Mouse (Mus musculus) heart, embryonic 15.5 days (tissue): ENCODE results near the gene Ace2. TPM values are rescaled to one million over a fixed set of nuclear protein-coding genes. Genes with fewer than 3 reads are reported as not detected.

Experiments used
- ATAC-seq: fragments of 200-750 bp; cut with Nextera tagmentation; replicated peaks from 2 replicates; pipeline ENCODE4 v1.8.0; 2017; ENCODE audit warnings: low read depth, moderate TSS enrichment; ENCODE audit not compliant: insufficient number of reproducible peaks, insufficient read depth, low FRiP score
- H3K27ac ChIP-seq: fragments of 300-500 bp; sonication (generic); 2 replicates; pipeline ENCODE4 v1.5.1; 2015; ENCODE audit warnings: mild to moderate bottlenecking, inconsistent platforms
- H3K27me3 ChIP-seq: fragments of 300-500 bp; sonication (generic); 2 replicates; pipeline ENCODE4 v1.6.1; 2015; ENCODE audit warnings: inconsistent platforms
- H3K36me3 ChIP-seq: fragments of 300-500 bp; sonication (generic); 2 replicates; pipeline ENCODE4 v1.6.1; 2015; ENCODE audit warnings: mild to moderate bottlenecking, inconsistent platforms
- H3K4me1 ChIP-seq: fragments of 300-500 bp; sonication (generic); replicated peaks from 2 replicates; pipeline ENCODE4 v1.6.1; 2015; ENCODE audit warnings: inconsistent platforms
- H3K4me2 ChIP-seq: fragments of 300-500 bp; sonication (generic); 2 replicates; pipeline ENCODE4 v1.6.1; 2015; ENCODE audit warnings: inconsistent platforms, mild to moderate bottlenecking, moderate library complexity
- H3K4me3 ChIP-seq: fragments of 300-500 bp; sonication (generic); 2 replicates; pipeline ENCODE4 v1.5.1; 2015; ENCODE audit warnings: mild to moderate bottlenecking, inconsistent platforms
- H3K9ac ChIP-seq: fragments of 300-500 bp; sonication (generic); 2 replicates; pipeline ENCODE4 v1.6.1; 2015; ENCODE audit warnings: mild to moderate bottlenecking, inconsistent platforms
- H3K9me3 ChIP-seq: fragments of 300-500 bp; sonication (generic); replicated peaks from 2 replicates; pipeline ENCODE4 v1.6.1; 2016; ENCODE audit warnings: inconsistent platforms
- WGBS: fragments of 180-500 bp; shearing (Covaris S2); methylation state at CpG from one replicate; pipeline ENCODE4 v1.1.7; 2015; ENCODE audit warnings: mixed read lengths; 5-methylcytosine and 5-hydroxymethylcytosine counted together
- polyA plus RNA-seq: library from polyadenylated mRNA; unstranded; fragments of >200 nt; fragmentation: Nextera tagmentation; extraction: Ambion mirVana; gene quantifications from 2 replicates; pipeline ENCODE4 v1.2.1, GENCODE M21; 2015

Ace2 gene
- polyA plus RNA-seq, 1 experiment from 2014 or later: 1.1 TPM

DNA sequence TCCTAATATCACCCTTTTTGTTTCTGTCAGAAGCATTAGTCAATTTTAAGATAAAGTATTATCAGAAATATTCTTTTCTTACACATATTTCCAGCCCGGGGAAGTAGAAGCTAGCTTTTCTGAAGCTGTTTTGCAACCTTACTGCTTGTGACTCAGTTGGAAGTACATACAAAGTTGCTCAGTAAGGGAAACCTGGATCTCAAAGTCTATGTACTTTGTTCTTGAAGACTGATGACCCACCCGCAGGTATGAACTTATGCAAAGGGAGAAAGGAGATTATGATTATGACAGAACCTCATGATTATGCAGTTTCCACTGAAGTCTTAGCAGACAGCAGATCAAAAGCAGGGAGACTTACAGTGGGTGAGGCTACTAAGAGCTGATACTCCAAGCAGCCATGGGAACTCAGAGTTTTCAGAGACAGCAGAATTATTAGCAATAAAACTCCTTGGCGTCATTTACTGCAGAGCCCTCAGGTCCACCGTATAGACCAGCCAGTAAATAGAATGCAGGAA is 3.8 kb upstream of the Ace2 start:
- no peak overlapping the region for H3K4me2 ChIP-seq
- no peaks in the 10 kb centered on the region for H3K27me3 ChIP-seq
- H3K9ac ChIP-seq: no peak overlapping the region
- no peaks in the 10 kb centered on the region for H3K9me3 ChIP-seq
- H3K27ac ChIP-seq: no peak overlapping the region
- H3K4me3 ChIP-seq: no peak overlapping the region
- H3K4me1 ChIP-seq: no peaks in the 10 kb centered on the region
- 77% methylated on average over 4 of the region's 4 CpGs for WGBS
- no peaks in the 10 kb centered on the region for H3K36me3 ChIP-seq
- ATAC-seq: no peak

- H3K27ac ChIP-seq: no peak overlapping the region
- no peaks in the 10 kb centered on the region for H3K9me3 ChIP-seq
- H3K4me1 ChIP-seq: no peaks in the 10 kb centered on the region
- H3K9ac ChIP-seq: no peak overlapping the region
- no peak overlapping the region for H3K4me3 ChIP-seq
- no peaks in the 10 kb centered on the region for H3K36me3 ChIP-seq
- no peaks in the 10 kb centered on the region for H3K27me3 ChIP-seq
- H3K4me2 ChIP-seq: no peak overlapping the region
- 49% methylated on average over 6 of the region's 6 CpGs for WGBS
- no peak for ATAC-seq
Observed at GRCm38 (mm10) chrX:164145463-164146250, 6.5 kb downstream of the Ace2 start.

DNA sequence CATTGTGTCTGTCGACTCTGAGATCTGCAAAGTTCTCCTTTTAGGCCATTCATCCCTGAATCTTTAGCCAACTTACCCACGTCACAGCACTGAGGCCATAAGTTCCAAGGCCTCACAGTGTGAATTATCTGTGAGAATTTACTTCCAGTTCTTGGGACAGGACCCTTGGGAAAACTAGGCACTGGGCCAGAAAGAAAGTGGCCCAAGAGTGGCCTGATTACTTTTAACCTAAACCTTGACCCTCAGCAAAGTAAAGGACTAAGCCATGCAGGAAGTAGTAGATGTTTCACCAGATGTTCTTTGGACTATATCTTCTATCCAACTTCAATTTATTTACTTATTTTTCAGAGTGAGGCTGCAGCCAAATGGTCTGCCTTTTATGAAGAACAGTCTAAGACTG is 13.6 kb downstream of the Ace2 start:
- ATAC-seq: no peak
- 68% methylated on average over 2 of the region's 2 CpGs for WGBS

GRCm38 (mm10) chrX:164153606-164154005 is 14.5 kb downstream of the Ace2 start:
- Histone ChIP-seq H3K27ac (no peak overlapping the region), H3K27me3 (no peaks in the 10 kb centered on the region)

More for the DNA sequence above, 13.6 kb downstream of the Ace2 start:
- no peak overlapping the region for H3K9ac ChIP-seq
- no peak overlapping the region for H3K4me2 ChIP-seq
- H3K36me3 ChIP-seq: no peaks in the 10 kb centered on the region
- no peak overlapping the region for H3K27ac ChIP-seq
- H3K4me1 ChIP-seq: no peaks in the 10 kb centered on the region
- H3K9me3 ChIP-seq: no peaks in the 10 kb centered on the region
- H3K4me3 ChIP-seq: no peak overlapping the region
- no peaks in the 10 kb centered on the region for H3K27me3 ChIP-seq

DNA sequence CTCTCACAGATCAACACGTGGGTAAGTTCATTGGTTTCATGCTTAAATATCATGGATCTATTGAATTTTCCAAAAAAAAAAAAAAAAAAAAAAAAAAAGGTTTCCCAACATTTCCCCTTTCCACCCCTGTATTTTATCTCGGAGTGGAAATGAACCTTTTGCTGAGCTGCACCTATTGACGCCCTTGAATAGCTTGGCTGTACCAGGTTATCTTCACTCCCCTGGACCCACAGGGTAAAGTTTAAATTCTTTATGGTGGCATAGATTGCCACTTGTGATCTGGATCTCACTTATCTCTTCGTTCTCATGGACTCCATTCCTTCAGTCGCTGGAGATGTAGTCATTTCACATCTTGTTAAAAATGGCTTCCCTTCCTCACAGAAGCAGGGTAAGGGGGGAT is 15.5 kb downstream of the Ace2 start:
- Histone ChIP-seq H3K4me1 (no peaks in the 10 kb centered on the region), H3K4me2 (no peak overlapping the region), H3K27ac (no peak overlapping the region), H3K27me3 (no peaks in the 10 kb centered on the region), H3K9me3 (no peaks in the 10 kb centered on the region), H3K9ac (no peak overlapping the region), H3K36me3 (no peaks in the 10 kb centered on the region), H3K4me3 (no peak overlapping the region)
- 77% methylated on average over 5 of the region's 5 CpGs for WGBS
- ATAC-seq: no peak

More at GRCm38 (mm10) chrX:164153606-164154005, 14.5 kb downstream of the Ace2 start:
- no peak overlapping the region for H3K4me2 ChIP-seq
- H3K9ac ChIP-seq: no peak overlapping the region
- no peak for ATAC-seq
- H3K4me1 ChIP-seq: no peaks in the 10 kb centered on the region
- no peaks in the 10 kb centered on the region for H3K36me3 ChIP-seq
- H3K9me3 ChIP-seq: no peaks in the 10 kb centered on the region
- H3K4me3 ChIP-seq: no peak overlapping the region

- Histone ChIP-seq H3K4me1 (no peaks in the 10 kb centered on the region), H3K4me3 (no peak overlapping the region), H3K27me3 (no peaks in the 10 kb centered on the region), H3K9ac (no peak overlapping the region), H3K36me3 (no peaks in the 10 kb centered on the region), H3K27ac (no peak overlapping the region), H3K4me2 (no peak overlapping the region), H3K9me3 (no peaks in the 10 kb centered on the region)
- WGBS: 76% methylated on average over 1 of the region's 1 CpGs
- no peak for ATAC-seq
Observed at GRCm38 (mm10) chrX:164164681-164165080, 25.5 kb downstream of the Ace2 start.

DNA sequence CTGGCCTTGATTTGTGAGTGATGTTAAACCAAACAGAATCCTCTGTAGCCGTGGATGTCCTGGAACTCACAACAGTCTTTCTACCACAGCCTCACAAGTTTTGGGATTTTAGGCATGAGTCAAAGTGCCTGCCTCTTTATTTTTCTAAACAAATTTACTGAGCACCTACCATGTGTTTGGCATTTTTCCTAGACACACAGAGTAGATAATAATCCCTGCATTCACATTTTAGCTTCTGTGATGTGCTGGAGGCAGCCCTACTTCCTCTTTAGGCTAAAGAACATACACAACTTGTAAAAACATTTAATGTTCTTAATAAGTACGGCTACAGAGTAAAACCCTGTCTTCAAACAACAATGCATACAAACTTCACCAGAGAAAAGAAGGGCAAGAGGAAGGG is 31.9 kb downstream of the Ace2 start:
- ATAC-seq: no peak
- H3K4me2 ChIP-seq: no peak overlapping the region
- H3K9ac ChIP-seq: no peak overlapping the region
- no peak overlapping the region for H3K27ac ChIP-seq
- no peaks in the 10 kb centered on the region for H3K36me3 ChIP-seq
- no peaks in the 10 kb centered on the region for H3K27me3 ChIP-seq
- H3K9me3 ChIP-seq: no peaks in the 10 kb centered on the region
- H3K4me3 ChIP-seq: no peak overlapping the region
- no peaks in the 10 kb centered on the region for H3K4me1 ChIP-seq
- WGBS: 47% methylated on average over 2 of the region's 2 CpGs

- no peak overlapping the region for H3K27ac ChIP-seq
- H3K4me1 ChIP-seq: no peaks in the 10 kb centered on the region
- WGBS: 75% methylated on average over 4 of the region's 4 CpGs
- H3K27me3 ChIP-seq: no peaks in the 10 kb centered on the region
- no peak overlapping the region for H3K4me2 ChIP-seq
- no peak overlapping the region for H3K9ac ChIP-seq
- no peaks in the 10 kb centered on the region for H3K36me3 ChIP-seq
- no peaks in the 10 kb centered on the region for H3K9me3 ChIP-seq
- no peak for ATAC-seq
- H3K4me3 ChIP-seq: no peak overlapping the region
Observed at GRCm38 (mm10) chrX:164173880-164174279, 34.7 kb downstream of the Ace2 start.

GRCm38 (mm10) chrX:164175311-164175710 is 36.2 kb downstream of the Ace2 start:
- no peak overlapping the region for H3K9ac ChIP-seq
- H3K36me3 ChIP-seq: no peaks in the 10 kb centered on the region
- H3K4me3 ChIP-seq: no peak overlapping the region
- no peak overlapping the region for H3K27ac ChIP-seq
- H3K9me3 ChIP-seq: no peaks in the 10 kb centered on the region
- 91% methylated on average over 1 of the region's 1 CpGs for WGBS
- H3K27me3 ChIP-seq: no peaks in the 10 kb centered on the region; the same call in 1 of the 2 replicates
- no peaks in the 10 kb centered on the region for H3K4me1 ChIP-seq
- ATAC-seq: no peak
- no peak overlapping the region for H3K4me2 ChIP-seq

DNA sequence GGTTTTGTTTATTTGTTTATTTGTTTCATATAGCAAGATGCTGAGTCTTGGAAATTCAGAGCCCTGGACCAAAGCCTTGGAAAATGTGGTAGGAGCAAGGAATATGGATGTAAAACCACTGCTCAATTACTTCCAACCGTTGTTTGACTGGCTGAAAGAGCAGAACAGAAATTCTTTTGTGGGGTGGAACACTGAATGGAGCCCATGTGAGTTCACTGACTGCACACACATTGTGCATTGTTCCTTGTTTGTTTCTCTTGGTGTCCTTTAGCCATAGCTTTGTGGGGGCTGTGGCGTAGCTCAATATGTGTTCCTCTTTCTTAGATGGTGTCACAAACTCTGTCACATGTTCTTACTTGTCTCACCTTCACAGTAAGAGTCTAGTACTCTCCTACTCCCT is 36.6 kb downstream of the Ace2 start:
- H3K27me3 ChIP-seq: no peaks in the 10 kb centered on the region; the same call in 1 of the 2 replicates
- H3K9me3 ChIP-seq: no peaks in the 10 kb centered on the region
- H3K9ac ChIP-seq: no peak overlapping the region
- no peaks in the 10 kb centered on the region for H3K36me3 ChIP-seq
- WGBS: 73% methylated on average over 2 of the region's 2 CpGs
- no peak overlapping the region for H3K27ac ChIP-seq
- H3K4me2 ChIP-seq: no peak overlapping the region
- H3K4me1 ChIP-seq: no peaks in the 10 kb centered on the region
- no peak overlapping the region for H3K4me3 ChIP-seq
- no peak for ATAC-seq

DNA sequence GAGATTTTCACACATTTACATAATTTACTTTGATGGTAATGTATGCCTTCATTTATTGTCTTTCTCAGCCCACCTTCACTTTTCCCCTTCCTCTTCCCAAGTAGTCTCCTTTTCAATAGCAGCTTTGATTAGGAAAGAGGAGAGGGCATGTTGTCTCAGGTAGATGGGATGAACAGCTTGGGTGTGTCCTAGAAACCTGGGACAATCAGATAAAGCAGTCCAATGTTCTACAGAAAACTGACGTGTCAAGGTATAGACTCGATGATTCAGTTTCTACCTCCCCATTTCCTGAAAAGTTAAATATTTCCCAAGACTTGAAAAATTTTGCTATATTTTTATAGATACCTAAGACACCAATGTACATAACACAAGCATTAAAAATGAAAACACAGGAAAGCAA is 39.7 kb downstream of the Ace2 start:
- no peak overlapping the region for H3K4me2 ChIP-seq
- H3K9me3 ChIP-seq: no peaks in the 10 kb centered on the region
- WGBS: 68% methylated on average over 2 of the region's 2 CpGs
- no peak overlapping the region for H3K4me3 ChIP-seq
- no peak overlapping the region for H3K27ac ChIP-seq
- ATAC-seq: no peak
- no peaks in the 10 kb centered on the region for H3K4me1 ChIP-seq
- no peaks in the 10 kb centered on the region; the same call in 1 of the 2 replicates for H3K27me3 ChIP-seq
- no peak overlapping the region for H3K9ac ChIP-seq
- no peaks in the 10 kb centered on the region for H3K36me3 ChIP-seq

- Histone ChIP-seq H3K4me3 (no peak overlapping the region), H3K9me3 (no peaks in the 10 kb centered on the region), H3K27ac (no peak overlapping the region), H3K36me3 (no peaks in the 10 kb centered on the region), H3K4me1 (no peaks in the 10 kb centered on the region), H3K4me2 (no peak overlapping the region), H3K9ac (no peak overlapping the region), H3K27me3 (no peaks in the 10 kb centered on the region; the same call in 1 of the 2 replicates)
- WGBS: 12% methylated on average over 3 of the region's 3 CpGs
- ATAC-seq: no peak
Observed at GRCm38 (mm10) chrX:164179746-164180145, 40.6 kb downstream of the Ace2 start.
